Mouse (Mus musculus): ENCODE results near the gene Cdhr5.

The Cdhr5 gene

GRCm38 (mm10) chr7:141276546-141276945 is at the start of gene Cdhr5:
TSS of gene Cdhr5 (minus strand) at chr7:141276786.
- no peak for DNase-seq (ENCODE audit: low spot score)

GRCm38 (mm10) chr7:141324686-141325085 is 48.1 kb upstream of the Cdhr5 start:
- DNase-seq (ENCODE audit: low spot score), result no peak

GRCm38 (mm10) chr7:141319446-141319845 is 42.9 kb upstream of the Cdhr5 start:
- DNase-seq (ENCODE audit: low spot score), result no peak

- no peak for DNase-seq (ENCODE audit: low spot score)
Measured at GRCm38 (mm10) chr7:141317619-141318132, 41.1 kb upstream of the Cdhr5 start.

GRCm38 (mm10) chr7:141315974-141316373 is 39.4 kb upstream of the Cdhr5 start:
- DNase-seq (ENCODE audit: low spot score), result peak; percentile 36

GRCm38 (mm10) chr7:141315076-141315475 is 38.5 kb upstream of the Cdhr5 start:
- DNase-seq (ENCODE audit: low spot score), result no peak

- DNase-seq (ENCODE audit: low spot score), result no peak
Measured at GRCm38 (mm10) chr7:141314416-141314815, 37.8 kb upstream of the Cdhr5 start.

GRCm38 (mm10) chr7:141304537-141304936 is 28.0 kb upstream of the Cdhr5 start:
- DNase-seq (ENCODE audit: low spot score), result no peak

- DNase-seq (ENCODE audit: low spot score), result no peak
Measured at GRCm38 (mm10) chr7:141302702-141303268, 26.2 kb upstream of the Cdhr5 start.

GRCm38 (mm10) chr7:141301386-141301785 is 24.8 kb upstream of the Cdhr5 start:
- DNase-seq (ENCODE audit: low spot score), result no peak

- DNase-seq (ENCODE audit: low spot score), result no peak
Measured at GRCm38 (mm10) chr7:141299175-141299574, 22.6 kb upstream of the Cdhr5 start.

GRCm38 (mm10) chr7:141297926-141298650 is 21.5 kb upstream of the Cdhr5 start:
- no peak for DNase-seq (ENCODE audit: low spot score)

- peak; percentile 22 for DNase-seq (ENCODE audit: low spot score)
Measured at GRCm38 (mm10) chr7:141294479-141294878, 17.9 kb upstream of the Cdhr5 start.

GRCm38 (mm10) chr7:141293852-141294471 is 17.4 kb upstream of the Cdhr5 start:
- DNase-seq (ENCODE audit: low spot score), result peak; percentile 72

GRCm38 (mm10) chr7:141292583-141293388 is 16.2 kb upstream of the Cdhr5 start:
- no peak for DNase-seq (ENCODE audit: low spot score)

GRCm38 (mm10) chr7:141291921-141292582 is 15.5 kb upstream of the Cdhr5 start, which contains the start of gene Drd4:
TSS of gene Drd4 (plus strand) at chr7:141292006.
- peak; percentile 52 for DNase-seq (ENCODE audit: low spot score)

- no peak for DNase-seq (ENCODE audit: low spot score)
Measured at GRCm38 (mm10) chr7:141288042-141288441, 11.5 kb upstream of the Cdhr5 start.

- DNase-seq (ENCODE audit: low spot score), result no peak
Measured at GRCm38 (mm10) chr7:141282756-141283155, 6.2 kb upstream of the Cdhr5 start.

GRCm38 (mm10) chr7:141281442-141281841 is 4.9 kb upstream of the Cdhr5 start:
- no peak for DNase-seq (ENCODE audit: low spot score)

- peak; percentile 72 for DNase-seq (ENCODE audit: low spot score)
Measured at GRCm38 (mm10) chr7:141278766-141279590, 2.4 kb upstream of the Cdhr5 start, which contains the start of gene Sct. TSS of gene Sct (minus strand) at chr7:141279133.

Data from embryo, embryonic 10 days (tissue).